Mouse (Mus musculus): Measurements from ENCODE around the gene Tmem63b. TPM values are rescaled to one million over a fixed set of nuclear protein-coding genes. Genes with fewer than 3 reads are reported as not detected.

Tmem63b gene
- 10 to 100 TPM; 91.7 to 95.7 TPM for total RNA-seq (2021)
- long read RNA-seq, experiment 1, transcript Tmem63b-201 (24 exons, 3,284 nt): major isoform, 25 of 55 reads
- long read RNA-seq, experiment 1, partial matches to known transcripts: 6 of 55 reads
- long read RNA-seq, experiment 1, other reads (novel, unspliced or antisense): 24 of 55 reads
- long read RNA-seq, experiment 2, transcript Tmem63b-201 (24 exons, 3,284 nt): major isoform, 10 of 23 reads
- long read RNA-seq, experiment 2, partial matches to known transcripts: 1 of 23 reads
- long read RNA-seq, experiment 2, other reads (novel, unspliced or antisense): 12 of 23 reads

- no peak for DNase-seq
These were observed at the start of gene Tmem63b for GRCm38 (mm10) chr17:45686716-45687115. TSS of gene Tmem63b (minus strand) at chr17:45686905.

DNA sequence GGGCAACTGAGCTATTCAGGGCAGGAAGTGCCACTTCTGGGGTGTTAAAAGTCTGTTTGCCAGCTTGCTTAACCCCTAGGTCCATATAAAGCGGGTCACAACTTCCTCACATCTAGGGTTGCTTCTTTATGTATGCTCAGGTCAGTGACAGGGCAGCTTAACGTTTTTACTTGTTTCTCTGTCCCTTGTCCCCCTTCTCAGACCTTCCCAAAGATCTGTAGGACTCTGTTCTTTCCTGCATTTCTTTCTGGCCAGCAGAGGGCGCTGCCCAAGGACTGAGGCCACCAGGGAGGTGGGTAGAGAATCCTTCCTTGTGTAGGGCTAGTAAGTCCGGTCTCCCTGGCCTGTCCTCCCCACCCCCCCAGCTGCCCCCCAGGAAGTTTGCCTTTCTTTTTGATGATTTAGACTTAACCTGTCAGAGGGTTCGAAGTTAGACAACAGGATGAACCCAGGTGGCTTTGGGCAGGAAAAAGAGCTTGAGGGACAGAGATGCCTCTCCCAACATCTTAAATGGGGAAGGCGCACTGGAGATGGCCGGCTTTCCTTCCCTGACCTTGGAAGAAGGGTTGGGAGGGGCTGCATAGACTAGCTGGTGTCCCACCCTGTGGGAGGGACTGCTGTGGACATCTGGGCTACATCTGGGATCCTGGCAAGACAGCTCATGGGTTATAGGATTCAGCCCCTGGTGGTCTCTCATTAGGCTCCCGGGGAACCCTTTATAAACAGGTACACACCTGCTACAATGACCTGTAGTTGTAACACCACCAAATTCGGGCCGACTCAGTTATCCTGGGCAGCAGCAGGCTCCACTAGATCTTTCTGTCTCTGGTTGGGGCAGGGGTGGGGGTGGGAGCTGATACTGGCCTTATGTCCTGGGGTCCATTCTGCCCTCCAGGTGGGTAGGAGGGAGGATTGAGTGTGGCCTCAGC, 48.9 kb upstream of the Tmem63b start:
- peak; percentile 78 to 93 for DNase-seq

DNA sequence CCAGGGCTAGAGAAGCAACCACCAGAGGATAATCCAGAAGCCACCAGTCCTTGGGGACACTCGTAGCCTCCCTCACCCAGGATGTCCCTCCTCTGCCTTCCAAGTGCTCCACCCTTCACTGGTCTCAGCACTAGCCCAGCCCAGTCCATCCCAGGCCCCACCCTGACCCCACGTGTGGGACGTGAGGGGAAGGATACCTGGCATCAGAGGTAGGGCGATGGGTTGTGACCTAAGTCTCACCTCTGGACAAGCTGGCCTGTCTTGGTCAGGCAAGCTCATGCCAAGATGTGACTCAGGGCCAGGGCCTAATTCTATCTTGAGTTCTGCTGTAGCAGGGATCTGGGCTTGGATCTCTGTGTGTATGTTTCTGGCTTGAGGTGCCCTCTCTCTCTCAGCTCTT, 48.2 kb upstream of the Tmem63b start:
- peak in 1 of 2 experiments; percentile 31 for DNase-seq

GRCm38 (mm10) chr17:45734333-45734732, 47.6 kb upstream of the Tmem63b start:
- DNase-seq: peak in 1 of 2 experiments; percentile 20

DNA sequence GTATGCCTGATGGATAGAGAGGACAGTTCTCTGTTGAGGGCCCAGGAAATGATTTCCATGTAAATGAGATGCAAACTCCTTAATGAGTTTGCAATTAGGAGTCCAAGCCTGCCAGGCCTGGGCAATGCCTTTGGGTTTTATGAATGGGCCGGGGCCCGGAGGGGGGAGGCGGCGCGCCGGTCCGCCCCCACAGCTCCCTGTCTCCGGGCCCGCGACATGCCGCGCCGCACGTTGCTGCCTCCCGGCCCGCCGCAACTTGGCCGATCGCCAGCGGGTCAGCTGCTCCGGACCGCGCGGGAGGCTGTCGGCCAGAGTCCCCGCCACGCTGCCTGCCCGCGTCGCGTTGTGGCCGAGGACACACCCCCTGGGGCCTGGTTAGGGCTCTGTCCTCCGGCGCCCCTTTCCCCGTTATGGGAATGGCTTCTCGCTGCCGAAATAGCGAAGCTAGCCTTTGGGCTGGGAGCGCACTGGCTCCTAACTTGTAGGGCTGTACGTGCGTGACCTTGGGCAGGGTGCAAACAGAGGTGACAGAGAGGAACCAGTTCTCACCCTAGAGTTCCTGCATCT, 47.1 kb upstream of the Tmem63b start, which contains the start of gene 1600014C23Rik:
1600014C23Rik (minus strand) TSS at position 110 of the 567 bp plus-strand sequence.
- DNase-seq: peak; percentile 43 to 60

GRCm38 (mm10) chr17:45733038-45733734, 46.5 kb upstream of the Tmem63b start:
- DNase-seq: peak in 1 of 2 experiments; percentile 11

DNA sequence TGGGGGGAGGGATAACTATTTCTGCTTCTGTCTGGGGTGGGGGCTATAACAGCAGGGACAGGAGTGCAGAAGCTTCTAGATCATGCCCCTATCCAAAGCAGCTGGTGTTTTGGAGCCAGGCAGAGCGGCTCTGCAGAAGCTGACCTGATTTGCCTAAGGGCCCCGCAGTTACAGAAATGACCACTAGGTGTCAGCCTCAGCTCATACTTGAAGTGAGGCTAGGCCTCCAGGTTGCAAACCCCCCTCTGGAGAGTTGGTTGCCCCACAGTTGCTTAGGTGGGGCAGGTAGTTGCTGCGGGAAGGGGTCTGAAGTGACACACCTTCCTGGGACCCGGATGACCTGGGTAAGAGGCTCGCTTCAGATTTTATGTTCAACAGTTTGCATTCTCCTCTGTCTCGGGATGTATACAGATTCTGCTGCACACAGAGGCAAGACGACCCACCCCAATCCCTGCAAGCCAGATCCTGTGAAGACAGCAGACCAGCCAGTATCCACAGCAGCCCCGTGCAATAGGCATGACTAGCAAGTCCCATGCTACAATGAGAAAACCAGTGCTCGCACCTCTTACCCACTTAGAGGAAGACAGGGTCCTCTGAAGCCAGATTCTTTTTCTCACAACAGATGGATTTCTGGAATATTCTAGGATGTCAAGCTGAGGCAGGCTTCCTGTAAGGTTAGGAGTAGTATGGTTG, 44.6 kb upstream of the Tmem63b start:
- peak; percentile 82 to 94 for DNase-seq

- no peak for DNase-seq
These were observed 44.0 kb upstream of the Tmem63b start for GRCm38 (mm10) chr17:45730696-45731095.

DNA sequence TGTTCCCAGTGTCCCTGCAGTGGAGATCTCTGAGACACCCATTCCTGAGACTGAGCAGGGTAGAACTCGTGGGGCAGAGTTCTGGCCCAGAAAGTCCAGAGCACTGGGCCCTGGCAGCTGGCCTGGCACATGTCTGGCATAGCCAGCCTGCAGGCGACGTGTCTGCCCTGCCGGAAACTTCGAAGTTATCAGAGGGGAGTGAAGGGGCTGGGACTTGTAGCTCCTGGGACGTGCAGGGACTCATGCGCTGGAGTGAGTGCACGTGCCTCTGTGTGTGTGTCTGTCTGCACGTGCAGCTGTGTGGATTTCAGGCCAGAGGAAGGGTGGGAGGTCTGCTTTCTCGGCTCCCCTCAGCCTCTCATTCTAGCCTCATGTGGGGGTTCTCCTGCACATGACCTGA, 42.7 kb upstream of the Tmem63b start:
- peak; percentile 54 to 60 for DNase-seq

DNA sequence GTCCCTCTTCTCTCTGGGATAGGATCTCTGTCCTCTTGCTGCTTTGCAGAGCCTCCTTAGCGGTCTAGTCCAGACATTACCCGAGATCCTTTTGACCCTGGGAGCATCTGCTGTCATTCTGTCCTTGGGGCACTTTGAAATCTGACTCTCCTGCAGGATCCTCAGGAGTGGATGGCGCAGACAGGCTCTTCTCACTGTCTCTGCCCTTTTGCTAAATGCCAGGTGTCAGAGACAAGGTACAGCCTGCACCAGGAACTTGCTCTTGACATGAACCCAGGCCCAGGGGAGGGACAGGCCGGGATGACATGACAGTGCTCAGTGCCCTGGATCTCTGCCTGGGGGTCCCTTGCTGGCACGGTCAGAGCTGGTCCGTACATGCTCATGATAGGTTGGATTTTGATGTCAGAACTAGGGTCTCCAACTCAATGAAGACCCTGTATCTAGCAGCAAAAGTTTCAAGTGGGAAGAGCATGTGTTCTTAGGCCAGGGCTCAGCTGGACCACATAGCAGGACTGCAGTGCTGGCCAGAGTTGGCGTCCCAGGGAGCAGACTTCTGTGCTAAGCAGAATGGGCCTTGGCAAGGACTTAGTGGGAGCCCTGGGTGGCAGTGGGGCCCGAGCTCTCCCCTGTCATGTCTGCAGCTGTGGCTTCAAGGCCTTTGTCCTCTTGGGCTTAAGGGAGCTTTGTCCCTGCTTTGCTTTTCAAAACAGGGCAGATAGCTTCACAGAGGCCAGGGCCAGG, 41.4 kb upstream of the Tmem63b start:
- DNase-seq: no peak

GRCm38 (mm10) chr17:45727481-45727880, 40.8 kb upstream of the Tmem63b start:
- DNase-seq: no peak

GRCm38 (mm10) chr17:45726249-45726648, 39.5 kb upstream of the Tmem63b start:
- DNase-seq: no peak

DNA sequence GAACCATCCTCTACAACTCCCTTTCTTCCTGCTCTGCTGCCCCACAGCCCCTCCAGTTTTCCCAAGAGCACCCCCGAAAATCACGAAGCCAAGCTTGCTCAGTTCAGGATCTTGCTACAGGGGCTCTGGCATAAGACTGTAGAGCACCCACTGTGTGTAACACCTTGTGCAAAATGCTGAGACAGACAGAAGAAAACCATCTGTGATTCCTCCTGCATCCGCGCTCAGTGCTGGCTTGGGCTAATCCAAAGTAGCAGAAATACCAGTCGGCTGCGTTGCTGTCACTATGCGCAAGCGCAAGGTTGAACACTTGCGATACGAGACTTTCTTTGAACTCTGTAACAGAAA, 37.8 kb upstream of the Tmem63b start:
- DNase-seq: no peak

DNA sequence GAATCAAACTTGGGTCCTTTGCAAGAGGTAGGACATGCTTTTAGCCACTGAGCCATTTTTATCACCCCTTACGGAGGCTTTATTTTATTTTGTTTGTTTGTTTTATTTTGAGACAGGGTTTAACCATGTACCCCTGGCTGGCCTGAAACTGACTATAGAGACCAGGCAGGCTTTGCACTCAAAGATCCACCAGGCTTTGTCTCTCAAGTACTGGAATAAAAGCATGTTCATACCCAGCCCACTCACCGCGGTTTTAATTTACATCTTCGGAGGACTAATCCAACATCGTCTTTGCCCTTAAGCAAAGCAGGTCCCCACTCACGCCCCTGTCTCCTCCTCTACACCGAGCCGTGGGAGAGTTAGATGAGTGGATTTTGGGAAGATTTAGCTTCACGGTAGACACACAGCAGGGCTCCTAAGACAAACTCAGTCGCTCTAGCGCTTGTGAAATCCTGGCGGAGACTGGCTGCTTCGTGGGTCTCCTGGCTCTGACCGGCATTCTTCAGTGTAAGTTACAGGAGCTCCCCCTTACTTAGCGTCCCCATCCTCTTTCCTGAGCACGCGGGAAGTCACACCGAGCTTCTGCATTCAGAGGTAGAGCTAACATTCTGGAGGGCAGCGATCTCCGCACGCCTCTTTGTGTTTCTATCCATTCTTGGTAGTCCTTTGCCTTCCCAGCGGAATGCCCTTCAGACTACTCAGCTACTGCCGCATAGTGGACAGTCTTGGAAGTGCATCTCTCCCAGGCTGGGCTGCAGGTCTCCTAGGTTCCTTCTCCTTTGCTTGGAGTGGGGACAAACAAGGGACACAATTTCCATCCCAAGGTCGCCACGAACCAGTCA, 37.2 kb upstream of the Tmem63b start:
- DNase-seq: peak; percentile 71 to 92

DNA sequence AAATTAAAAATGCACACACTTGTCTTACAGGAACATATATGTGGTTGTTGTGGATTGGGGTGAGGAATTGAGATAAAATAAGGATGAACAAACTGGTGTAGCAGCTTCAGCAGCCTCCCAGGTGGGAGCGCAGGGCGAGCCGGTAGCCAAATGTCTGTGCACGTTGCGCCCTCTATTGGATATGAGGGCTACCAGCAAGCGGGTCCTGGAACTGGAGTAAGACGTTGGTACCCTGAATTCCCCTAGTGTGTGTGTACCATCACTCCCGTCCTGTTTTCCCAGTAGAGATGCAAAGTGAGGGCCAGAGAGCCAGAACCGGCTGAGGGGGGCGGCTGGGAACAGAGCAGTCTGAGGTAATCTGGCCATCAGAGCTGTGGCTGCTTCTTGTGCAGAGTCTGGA, 31.6 kb upstream of the Tmem63b start:
- DNase-seq: peak in 1 of 2 experiments; percentile 77

- no peak for DNase-seq
These were observed 24.8 kb upstream of the Tmem63b start for GRCm38 (mm10) chr17:45711525-45711924.

DNA sequence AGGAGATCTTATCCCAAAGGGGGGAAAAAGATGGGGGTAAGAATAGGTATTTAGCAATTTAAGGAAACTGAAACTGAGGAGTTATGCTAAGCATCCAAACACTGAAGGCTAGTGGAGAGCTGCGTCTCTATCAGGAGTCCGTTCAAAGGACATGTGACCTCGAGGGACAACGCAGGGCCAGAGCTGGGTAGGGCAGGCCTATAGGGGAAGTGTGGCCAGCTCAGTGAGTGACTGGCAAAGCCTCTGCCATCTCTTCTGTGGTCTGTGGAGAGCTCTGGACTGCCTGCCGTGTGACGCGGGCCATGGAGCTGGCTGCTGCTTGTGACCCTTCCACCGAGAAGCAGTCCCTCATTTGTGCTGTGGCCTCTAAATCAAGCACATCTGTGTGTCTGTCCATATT, 23.7 kb upstream of the Tmem63b start:
- no peak for DNase-seq

GRCm38 (mm10) chr17:45709829-45710228, 23.1 kb upstream of the Tmem63b start:
- DNase-seq: no peak

DNA sequence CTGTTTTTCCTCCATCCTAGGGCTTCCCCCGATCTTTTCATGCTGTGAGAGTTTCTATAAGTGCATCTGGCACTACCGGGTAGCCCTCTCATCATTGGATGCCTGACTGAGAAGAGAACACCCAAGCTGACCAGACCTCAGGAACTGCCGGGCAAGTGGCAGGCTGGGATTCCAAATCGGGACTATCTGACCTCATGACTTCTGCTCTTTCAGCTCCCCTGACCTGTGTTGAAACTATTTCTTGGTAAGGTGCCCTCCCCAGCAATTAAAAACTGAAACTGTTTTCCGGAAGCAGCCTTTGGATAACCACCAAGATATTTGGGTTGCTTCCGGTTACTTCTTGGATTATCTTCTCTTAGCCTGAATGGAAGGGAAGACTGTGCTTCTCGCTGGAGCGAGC, 21.5 kb upstream of the Tmem63b start:
- no peak for DNase-seq

DNA sequence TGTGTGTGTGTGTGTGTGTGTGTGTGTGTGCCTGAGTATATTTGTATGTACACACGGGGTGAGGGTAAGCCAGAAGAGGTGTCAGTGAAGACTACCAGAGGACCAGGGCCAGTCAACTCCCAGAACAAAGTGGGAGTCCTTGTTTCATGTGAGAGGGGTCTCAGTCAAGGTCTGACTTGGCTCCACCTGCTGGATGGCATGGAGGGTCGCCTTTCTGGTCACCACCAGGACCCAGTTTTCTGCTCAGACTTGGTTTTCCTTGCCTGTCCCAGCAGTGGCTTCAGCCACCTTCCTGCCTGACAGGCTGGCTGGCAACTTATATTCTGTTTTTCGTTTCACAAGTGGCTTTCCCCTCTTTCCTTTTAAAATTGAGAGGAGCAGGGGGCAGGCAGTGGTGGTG, 20.7 kb upstream of the Tmem63b start:
- no peak for DNase-seq

All from heart, adult 18-20 months (tissue).